Mouse (Mus musculus) CD8-positive naive resting alpha-beta T cell, adult 2 months (primary cell): ENCODE data around the gene Hivep3.

Experiments
- DNase-seq, 2 experiments: peaks; one replicate each; pipeline ENCODE4 v3.0.0; 2022; ENCODE audit warnings: low read depth in 2 of 2, low spot score in 2 of 2

Hivep3 gene

DNA sequence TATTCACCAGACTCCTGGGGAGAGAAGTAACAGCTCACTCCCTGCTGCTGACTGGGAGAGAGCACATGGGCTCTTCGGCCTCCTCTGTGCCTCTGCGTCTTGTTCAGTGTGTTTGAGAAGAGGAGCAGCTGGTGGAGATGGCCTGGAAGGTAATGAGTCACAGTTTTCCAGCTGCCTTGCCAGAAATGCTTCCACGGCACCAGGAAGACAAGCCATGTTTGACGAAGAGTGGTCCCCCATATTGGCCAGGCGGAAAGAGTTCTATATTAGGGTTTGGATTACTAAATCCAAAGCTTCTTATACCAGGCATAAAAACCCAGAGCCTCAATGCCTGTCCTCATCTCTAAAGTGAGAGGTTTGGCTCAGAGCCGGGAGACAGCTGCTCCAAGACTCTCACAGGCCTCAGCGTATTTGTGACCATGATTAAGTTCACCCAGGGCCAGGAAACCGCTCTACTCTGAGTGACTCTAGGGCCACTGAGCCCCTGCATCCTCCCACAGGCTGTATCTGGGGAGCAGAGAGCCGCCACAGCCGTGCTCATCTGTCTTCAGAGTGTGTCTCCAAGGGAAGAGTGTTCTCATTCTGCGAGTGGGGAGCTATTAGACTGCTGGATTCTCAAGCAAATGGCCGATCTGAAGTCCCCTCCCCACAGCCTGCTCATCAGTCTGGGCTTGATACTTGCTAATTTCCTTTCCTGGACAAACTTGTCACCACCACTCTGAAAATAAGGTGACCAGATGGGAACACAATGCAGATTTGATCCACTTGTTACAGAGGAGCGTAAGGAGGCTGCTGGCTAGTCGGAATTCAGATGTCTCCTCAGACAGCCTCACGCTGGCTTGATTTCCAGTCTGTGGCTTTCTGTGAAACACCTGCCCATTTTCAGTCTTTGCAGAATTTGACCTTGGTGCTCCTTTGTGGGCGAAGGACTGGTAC is 168.2 kb downstream of the Hivep3 start:
- DNase-seq: no peak

DNA sequence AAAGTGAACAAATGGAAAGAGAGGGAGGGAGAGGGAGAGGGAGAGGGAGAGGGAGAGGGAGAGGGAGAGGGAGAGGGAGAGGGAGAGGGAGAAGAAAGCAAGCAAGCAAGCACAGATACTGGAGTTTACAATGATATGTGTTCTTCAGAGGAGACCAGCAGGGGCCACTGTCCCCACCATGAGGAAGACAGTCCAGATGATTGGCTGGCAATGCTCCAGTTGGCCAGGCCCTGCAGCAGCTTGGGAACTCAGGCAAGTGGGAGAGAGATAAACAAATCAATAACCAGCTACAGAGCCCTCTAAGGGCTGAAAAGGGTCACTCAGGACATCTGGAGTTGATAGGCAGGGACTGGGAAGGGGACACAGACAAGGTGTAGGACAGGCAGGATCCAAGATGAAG is 169.7 kb downstream of the Hivep3 start:
- DNase-seq: no peak

DNA sequence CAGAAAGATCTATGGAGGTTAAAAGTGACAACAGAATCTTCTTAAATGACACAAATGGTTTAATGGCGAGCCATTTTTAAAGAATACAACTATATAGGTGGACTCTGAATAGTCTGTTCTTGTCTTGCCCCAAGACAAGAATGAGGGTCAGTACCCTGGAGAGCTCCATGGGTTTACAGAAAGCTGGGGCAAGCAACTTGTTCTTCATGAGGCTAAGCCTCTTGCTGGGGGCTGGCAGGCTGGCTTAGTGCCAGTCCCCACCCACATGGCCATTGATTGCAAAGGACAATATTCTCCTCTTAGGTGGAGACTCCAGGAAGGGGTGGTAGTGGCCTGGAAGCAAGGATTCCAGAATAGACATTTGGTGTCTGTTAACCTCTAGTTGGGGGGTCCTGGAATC is 170.2 kb downstream of the Hivep3 start:
- DNase-seq: no peak

DNA sequence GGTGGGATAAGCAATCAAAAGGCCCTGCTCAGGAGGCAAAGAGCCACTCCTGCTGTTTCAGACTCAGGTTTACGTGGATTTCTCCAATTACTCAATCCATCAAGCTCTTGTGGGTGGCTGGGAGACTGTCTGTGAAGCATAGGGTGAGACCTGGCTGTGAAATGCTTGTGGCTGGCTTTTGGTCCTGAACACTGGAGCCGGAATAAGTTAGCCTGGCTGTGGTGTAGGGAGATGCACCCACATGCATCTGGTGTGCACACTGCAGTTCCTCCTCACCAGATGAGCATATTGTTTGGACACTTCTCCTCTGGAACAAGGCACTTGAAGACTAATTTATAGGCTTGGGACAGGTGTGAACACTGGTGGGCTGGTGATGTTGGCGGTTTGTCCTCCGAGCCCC is 170.7 kb downstream of the Hivep3 start:
- DNase-seq: no peak

DNA sequence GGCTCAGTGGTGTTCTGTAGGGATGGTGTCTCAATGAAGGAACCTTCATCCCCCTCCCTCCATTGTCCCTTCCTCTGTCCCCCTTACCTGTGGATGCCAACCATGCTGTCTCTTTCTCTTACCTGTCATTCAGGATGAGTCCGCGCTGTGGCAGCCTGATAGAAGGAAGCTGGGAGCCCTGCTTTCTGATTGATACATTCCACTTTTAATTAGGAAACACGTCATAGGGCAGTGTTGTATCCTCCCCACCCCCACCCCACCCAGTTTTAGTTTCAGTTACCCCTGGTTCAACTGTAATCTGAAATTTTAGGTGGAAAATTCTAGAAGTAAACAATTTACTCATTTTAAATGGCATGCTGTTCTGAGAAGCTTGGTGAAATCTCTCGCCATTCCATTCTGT is 173.5 kb downstream of the Hivep3 start:
- DNase-seq: no peak

DNA sequence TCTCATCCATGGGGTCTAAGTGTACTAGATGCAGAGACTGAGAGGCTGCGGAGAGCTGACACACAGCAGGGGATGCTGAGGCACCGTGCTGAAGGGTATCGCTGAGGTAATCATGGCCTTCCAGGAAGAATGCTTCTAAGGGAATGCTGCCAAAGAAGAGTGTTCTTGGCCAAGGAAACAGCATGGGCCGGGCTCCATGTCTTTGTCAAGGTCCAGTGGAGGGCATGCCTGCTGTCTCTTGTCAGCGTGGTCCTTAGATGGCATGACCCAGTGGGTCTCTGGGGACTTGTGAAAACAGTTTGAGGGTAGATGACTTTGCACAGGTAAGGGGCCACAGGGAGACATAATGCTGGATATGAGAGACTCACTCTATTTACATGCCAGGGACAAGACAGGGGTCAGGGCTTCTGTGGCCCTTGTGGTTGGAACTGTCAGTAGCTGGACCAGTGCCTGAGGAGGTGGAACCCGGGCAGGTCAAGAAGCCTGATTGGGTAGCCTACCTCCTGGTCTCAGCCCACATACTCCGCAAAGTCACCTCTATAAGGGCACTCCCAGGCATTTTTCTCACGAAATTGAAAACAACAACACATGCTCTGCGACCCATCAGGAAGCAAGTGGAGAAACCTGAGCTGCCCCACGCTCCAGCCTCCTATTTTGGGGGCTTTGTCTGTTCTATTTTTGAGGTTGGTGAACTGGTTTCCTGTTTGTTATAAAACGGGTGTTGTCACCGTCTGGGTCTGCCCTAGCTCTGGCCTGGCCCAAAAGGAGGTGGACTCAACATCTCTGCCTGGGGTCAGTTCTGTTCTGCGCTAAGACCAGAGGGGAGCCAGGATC is 177.7 kb downstream of the Hivep3 start:
- no peak for DNase-seq

- DNase-seq: no peak
Observed at GRCm38 (mm10) chr4:119912216-119912615, 178.6 kb downstream of the Hivep3 start.

DNA sequence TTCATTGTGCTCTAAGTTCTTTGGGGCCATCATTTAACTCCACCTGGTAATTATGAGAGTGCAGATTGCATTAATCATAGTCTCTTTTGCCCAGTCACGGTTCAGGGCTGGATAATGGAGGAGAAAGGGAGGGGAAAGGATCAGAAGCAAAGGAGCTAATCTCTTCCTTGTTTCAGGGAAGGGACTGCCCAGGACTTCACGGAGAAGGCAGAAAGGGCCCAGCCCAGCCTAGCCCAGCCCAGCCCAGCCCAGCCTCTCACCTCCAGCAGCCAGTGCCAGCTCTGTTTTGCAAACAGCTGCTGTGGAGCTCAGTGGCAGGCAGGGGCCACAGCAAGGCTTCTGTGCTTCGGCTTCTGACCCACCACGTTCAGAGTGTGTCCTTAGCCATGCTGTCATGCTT is 180.6 kb downstream of the Hivep3 start:
- DNase-seq: no peak

DNA sequence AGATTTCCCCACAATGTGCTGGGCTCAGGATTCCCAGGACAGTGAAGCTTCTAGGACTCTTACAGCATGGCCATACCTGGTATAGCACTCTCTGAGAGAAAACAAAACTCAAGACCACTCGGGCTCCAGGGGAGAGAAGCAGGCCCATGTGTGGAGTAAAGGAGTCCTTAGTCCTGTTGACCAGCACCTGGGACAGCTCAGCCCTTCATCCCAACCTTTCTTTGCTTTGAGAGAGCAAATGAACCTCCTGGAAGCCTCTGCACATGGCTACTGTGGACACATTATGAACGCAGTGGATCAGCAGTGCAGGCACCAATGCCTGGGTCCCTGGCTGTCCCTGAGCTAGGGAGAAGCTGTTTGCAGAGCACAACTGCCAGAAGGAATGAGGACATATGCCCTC is 181.5 kb downstream of the Hivep3 start:
- no peak for DNase-seq

DNA sequence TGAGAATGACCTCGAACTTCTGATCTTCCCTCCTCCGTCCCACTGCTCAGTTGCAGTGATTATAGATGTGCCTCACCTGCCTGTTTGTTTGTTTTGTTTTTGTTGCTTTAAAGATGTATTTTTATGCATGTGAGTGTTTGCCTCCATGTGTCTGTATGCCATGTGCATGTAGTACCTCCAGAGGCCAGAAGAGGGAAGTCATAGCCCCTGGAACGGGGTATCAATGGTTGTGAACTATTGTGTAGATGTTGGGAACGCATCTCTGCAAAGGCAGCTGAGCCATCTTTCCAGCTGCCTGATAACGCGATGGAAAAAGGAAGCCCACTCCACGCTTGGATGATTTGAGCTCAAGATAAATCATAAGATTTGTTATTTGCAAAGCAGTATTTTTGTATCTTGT is 183.9 kb downstream of the Hivep3 start:
- DNase-seq: peak in 1 of 2 experiments; percentile 7

GRCm38 (mm10) chr4:119919349-119919748 is 185.8 kb downstream of the Hivep3 start:
- DNase-seq: no peak

DNA sequence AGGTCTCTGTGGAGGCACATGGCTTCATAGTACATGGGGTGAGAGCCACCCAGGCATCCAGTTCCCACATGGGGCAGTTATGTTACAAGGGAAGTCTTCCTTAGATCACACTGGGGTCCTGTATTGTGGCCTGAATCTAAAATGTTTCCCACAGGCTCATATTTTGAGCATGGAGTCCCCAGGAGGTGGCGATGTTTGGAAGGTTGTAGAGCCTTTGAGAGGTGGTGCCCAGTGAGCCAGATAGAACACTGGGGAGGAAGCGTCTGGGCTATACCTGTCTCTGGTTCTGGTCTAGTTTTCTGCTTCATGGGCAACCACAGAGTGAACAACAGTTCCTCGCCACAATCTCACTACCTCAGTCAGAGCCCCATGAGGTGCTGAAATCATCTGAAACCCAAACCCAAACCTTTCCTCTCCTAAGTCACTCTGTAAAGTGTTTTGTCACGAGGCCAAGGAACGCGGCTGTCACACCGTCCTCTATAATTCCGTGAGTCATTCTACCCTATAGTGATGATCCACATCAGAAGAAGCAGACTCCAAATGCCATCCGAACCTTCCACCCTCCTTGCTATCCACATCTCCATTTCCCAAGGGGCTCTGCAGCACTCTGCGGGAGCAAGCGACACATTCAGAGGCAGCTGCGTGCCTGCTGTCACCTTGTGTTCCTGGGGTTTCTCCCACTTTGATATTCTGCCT is 187.6 kb downstream of the Hivep3 start:
- DNase-seq: no peak

DNA sequence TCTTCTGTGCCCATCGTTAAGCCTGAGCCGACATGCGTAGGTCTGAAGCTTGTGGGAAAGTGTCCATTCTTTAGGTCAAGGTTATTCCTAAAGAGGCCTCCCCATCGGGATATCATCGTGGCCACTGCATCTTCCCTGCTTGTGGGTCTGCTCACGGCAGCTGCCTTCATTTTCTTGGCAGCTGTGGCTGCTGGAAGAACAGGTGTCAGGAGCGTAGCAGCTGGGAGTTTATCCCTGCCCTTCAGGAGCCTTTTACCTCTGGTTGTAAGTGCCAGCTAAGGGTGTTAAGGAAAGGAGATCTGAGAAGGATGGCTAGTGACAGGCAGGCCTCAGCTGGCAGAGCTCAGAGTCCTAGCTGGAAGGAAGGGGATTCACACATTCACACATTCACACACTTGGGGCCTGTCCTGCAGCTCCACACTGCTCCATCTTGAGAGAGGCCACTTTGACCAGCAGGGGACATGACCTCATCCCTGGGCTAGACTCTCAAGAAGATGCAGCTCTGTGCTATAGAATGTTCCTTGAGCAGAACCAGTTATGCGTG is 188.2 kb downstream of the Hivep3 start:
- no peak for DNase-seq

DNA sequence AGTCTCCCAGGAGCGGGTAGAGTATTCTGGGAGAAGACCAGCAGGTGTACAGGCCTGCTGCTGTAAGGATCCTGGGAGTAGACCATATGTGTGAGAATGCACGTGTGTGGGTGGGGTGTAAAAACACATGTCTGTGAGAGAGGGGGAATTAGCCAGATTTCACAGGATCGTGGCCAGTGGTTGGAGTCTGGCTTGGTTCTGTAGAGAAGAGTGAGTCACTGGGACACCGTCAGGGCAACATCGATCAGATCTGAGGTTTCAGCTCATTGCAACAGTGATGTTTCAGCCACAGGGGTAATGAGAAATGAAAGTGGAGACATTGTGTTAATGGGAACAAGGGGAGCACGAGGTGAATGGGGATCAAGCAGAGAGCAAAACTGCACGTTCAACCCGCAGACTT is 189.4 kb downstream of the Hivep3 start:
- no peak for DNase-seq

DNA sequence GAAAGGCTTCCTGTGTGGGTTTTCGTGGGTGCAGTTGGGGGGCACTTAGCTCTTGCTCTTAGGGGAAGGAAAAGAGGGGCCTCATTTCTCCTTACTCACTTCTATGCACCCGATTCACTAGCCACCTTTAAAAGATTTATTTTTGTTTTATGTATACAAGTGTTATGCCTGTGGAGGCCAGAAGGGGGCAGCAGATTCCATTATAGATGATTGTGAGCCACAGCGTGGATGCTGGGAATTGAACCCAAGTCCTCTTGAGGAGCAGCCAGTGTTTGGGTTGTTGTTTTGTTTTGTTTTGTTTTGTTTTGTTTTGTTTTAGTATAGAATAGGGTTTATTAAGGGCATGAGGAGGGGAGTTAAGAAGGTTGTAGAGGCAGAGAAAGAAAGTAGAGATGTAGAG is 189.8 kb downstream of the Hivep3 start:
- DNase-seq: no peak

DNA sequence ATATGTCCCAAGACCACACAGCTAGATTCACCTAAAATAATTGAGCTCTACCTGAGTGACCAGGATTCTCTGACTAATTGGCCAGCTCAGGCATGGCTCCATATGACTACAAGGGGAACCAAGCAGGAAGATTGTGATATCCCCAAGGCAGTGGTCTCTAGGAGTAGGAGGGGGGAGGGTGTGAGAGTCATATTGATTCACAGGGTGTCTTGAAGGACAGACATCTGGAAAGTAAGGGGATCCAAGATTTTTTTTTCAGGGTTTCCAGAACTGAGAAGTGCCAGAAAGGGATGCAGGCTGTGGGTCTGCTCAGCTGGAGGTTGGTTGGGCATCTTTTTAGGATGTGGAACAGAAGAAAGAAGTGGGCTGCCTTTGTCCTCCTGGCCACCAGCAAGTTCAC is 191.5 kb downstream of the Hivep3 start:
- DNase-seq: no peak

DNA sequence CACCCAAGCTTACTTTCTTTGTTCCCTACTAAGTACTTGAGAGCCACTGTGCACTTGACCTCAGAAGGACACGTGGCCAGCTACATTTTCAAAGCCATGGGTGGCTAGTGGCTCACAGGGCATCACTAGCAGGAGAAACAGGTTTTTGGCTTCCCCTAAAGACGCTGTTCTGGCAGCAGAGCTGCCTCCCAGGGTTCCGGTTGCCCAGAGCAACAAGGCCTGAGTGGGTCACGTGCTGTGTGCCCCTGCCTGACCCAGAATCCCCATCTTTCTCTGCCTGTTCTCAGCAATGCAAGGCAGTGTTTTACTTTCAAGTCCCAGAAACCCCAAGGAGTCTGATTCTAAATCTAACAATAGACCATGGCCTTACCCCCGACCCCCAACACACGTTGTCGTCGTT is 198.3 kb downstream of the Hivep3 start:
- DNase-seq: no peak

DNA sequence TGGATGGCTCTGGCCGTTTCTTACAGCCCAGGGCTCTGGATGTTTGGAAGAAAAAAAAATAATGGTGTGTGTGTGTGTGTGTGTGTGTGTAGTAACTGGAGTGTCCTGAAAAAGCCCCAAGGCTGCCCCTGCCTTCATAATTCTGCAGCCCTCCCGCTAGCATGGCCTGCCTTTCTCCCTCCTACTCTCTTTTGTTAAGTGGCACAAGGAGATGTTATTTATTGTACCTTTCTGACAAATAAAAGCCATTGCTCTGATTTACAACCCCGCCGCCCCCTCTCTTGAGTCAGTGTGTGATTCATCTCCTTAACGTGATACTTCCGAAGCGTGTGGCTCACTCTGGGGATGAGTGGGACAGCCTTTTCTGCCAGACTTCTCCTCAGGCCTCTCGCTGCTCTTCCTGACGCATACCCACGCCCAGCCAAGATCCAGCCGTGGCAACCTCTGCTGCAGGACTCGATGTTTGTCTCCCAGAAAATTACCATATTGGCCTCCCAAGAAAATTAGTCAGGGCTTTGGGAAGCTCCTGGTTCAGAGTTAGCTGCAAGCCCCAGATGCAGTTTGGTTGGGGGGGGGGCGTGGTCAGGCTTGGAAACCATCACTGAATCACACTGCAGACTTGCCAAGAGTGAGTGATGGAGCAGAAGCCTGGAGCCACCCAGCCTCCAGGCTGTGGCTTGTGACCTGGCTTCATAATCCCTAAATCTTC is 199.1 kb downstream of the Hivep3 start:
- no peak for DNase-seq

- no peak for DNase-seq
Observed at GRCm38 (mm10) chr4:119934901-119935300, 201.3 kb downstream of the Hivep3 start.

- DNase-seq: no peak
Observed at GRCm38 (mm10) chr4:119937876-119938275, 204.3 kb downstream of the Hivep3 start.

DNA sequence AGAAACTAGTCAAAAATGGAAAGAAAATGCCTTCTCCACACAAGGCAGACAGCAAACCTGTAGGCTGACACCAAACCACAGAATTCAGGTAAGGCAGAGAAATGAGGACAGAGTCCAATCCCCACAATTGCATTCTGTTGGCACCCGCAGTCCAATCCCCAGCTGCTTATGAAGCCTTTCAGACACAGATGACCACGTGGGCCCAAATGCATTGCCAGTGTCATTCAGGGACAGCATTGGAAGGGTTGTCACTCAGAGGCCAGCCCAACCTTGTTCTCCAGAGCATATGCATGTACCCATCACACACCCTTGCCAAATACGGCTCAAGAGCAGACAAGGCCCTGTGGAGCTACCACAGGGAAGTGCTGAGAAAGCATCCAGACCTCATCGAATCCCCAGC is 204.9 kb downstream of the Hivep3 start:
- DNase-seq: no peak
